Mouse (Mus musculus): Measurements from ENCODE around the gene Cdc25a.

Cdc25a gene

GRCm38 (mm10) chr9:109892651-109893250 is 17.4 kb downstream of the Cdc25a start:
- DNase-seq (ENCODE audit: extremely low spot score, low spot score) = peak; percentile 78

GRCm38 (mm10) chr9:109894413-109895090 is 19.2 kb downstream of the Cdc25a start:
- DNase-seq (ENCODE audit: extremely low spot score, low spot score) = peak; percentile 70

GRCm38 (mm10) chr9:109895593-109895992 is 20.2 kb downstream of the Cdc25a start:
- DNase-seq (ENCODE audit: extremely low spot score, low spot score) = no peak

- DNase-seq (ENCODE audit: extremely low spot score, low spot score) = no peak
Observed at GRCm38 (mm10) chr9:109896253-109897150, 21.1 kb downstream of the Cdc25a start.

DNA sequence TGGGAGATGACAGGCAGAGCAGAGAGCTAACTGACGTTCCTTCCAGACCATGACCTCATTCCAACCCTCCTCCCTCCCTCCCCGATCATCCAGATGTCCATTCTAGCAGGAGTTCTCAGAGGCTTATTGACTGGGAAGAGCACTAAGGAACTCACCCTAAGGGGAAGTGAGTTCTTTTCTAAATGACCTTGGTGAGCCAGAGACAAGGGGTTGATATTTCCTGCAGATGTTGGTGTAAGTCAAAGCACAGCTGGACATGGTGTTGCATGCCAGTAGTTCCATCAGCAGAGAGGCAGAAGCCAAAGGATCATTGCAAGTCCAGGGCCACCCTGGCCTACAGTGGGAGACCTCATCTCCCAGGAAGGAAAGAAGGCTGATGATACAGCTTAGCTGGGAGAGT is 22.6 kb downstream of the Cdc25a start:
- DNase-seq (ENCODE audit: extremely low spot score, low spot score) = no peak

- no peak for DNase-seq (ENCODE audit: extremely low spot score, low spot score)
Observed at GRCm38 (mm10) chr9:109899361-109899760, 24.0 kb downstream of the Cdc25a start.

DNA sequence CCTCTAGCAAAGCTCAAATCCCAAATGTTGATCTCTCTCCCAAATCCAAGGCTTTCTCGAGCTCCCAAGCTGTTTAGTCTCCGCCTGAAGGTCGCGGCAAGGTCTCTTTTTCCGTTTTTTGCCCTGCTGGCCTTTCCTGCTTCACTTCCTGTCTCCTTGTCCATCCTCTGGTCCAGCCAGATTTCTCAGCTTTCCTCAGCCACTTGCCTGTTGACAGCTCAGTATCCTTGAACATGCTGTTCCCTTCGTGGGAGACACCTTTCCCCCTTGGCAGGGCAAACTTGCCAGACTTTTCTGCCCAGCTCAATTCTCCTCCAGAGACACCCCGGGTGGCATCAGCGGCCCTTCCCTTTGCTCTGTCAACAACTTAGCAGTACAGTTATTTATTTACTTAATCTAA is 24.4 kb downstream of the Cdc25a start:
- DNase-seq (ENCODE audit: extremely low spot score, low spot score) = no peak

DNA sequence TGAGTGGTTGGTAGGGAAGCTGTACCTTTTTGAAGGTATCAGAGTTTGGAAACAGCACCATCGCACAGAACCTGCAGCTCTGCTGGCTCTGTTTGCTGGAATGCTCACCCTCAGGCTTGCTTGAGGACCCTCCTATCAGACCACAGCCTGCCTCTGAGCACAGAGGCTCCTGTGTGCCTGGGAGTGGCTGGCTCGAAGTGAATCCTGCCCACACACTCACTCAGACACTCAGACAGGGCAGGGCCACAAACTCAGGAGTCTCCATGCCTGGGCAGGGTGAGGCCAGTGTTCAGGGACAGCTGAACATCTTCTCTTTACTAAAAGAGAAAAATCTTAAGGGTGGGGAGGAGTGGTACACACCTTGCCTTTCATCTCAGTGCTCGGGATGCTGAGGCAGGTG is 25.2 kb downstream of the Cdc25a start:
- no peak for DNase-seq (ENCODE audit: extremely low spot score, low spot score)

GRCm38 (mm10) chr9:109902246-109902645 is 26.9 kb downstream of the Cdc25a start:
- DNase-seq (ENCODE audit: extremely low spot score, low spot score) = no peak

GRCm38 (mm10) chr9:109902740-109903139 is 27.4 kb downstream of the Cdc25a start:
- DNase-seq (ENCODE audit: extremely low spot score, low spot score) = no peak

DNA sequence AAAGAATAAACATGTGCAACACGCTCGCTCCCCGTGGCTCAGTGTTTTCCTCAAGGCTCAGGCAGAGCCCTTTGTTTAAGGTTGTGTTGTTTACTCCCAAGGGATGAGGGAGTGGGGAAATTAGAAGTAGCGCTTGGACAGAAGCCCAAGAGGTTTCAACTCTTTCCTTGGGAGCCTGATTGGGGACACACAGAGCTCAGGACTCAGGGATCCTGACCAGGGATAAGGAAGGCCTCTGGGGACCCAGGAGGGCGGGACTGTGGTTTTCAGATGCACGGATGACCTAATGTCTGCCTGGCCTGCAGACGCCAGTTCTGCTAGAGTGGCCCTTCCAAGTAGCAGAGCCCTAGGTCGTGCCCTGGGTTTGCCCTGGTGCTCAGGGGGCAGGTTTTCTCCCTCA is 31.9 kb downstream of the Cdc25a start:
- no peak for DNase-seq (ENCODE audit: extremely low spot score, low spot score)

DNA sequence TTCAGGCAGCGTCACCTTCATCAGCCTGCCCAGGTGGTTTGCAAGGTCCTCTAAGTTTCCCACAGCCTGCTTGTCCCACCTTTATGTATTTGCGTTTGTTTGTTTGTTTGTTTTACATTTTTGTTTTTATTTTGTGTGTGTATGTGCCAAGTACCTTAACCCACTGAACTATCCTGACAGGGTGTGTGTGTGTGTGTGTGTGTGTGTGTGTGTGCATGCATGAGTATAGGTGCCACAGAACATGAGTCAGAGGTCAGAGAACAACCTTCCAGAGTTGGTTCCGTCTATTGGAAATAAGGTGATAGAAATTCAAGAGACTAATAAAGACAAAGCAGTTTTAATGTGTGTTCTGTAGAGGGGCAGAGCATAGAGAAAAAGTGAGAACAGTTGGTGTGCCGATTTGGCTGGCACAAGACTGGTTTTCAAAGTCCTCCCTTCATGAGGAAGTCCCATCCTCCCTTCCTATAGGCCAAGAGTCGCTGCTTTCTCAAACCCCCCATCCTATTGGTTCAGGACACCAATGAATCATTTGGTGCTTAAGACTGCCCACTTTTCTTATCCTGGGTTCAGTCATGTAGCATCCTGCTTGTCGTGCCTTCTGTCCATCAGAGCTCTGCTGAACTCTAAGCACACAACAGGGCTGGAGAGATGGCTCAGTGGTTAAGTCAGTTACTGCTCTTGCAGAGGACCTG is 32.5 kb downstream of the Cdc25a start:
- no peak for DNase-seq (ENCODE audit: extremely low spot score, low spot score)

DNA sequence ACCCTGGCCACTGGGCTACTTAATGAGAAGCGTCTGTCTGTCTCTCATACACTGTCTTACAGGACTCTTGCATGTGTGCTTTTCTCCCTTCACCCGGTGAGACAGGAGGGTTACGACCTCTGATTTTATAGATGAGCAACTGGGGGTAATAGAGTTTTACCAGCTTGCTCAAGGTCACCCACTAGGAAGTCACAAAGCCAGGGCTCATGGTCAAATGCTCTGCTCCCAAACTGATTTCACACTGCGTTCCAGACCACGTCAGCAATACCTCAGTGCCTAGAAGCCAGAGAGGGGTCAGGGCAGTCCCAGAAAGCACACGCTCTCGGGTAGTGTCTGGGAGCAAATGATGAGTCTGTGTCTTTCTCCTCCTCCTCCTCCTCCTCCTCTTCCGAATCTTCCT is 33.7 kb downstream of the Cdc25a start:
- no peak for DNase-seq (ENCODE audit: extremely low spot score, low spot score)

DNA sequence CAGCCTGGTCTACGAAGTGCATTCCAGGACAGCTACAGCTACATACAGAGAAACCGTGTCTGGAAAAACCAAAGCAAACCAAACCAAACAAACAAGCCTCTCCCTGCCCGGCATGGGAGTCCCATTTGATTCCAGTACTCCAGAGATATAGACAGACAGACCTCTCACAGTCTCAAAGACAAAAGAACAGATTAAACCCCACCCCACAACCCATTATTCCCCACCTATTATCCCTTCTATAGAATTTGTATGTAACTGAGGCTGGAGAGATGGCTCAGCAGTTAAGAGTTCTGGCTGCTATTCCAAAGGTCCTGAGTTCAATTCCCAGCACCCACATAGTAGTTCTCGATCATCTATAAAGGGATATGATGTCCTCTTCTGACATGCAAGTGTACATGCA is 34.5 kb downstream of the Cdc25a start:
- DNase-seq (ENCODE audit: extremely low spot score, low spot score) = no peak

DNA sequence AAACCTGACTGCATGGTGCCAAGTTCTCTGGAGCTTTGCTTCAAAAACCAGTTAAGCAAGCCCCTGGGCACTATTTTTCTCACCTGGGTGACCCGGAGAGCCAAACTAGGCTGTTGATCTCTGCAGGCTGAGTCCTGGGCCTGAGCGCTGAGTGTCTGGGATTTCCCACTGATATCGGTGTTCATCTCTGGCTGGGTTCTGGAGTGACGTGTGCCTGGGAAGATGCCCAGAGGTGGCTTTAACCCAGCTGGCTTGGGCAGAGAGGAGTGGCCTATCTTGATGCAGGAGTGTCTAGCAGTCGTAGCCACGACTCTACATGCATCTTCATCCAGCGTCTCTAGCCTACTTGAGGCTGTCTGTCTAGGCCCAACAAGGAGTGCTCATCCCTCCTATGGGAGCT is 36.4 kb downstream of the Cdc25a start:
- DNase-seq (ENCODE audit: extremely low spot score, low spot score) = no peak

DNA sequence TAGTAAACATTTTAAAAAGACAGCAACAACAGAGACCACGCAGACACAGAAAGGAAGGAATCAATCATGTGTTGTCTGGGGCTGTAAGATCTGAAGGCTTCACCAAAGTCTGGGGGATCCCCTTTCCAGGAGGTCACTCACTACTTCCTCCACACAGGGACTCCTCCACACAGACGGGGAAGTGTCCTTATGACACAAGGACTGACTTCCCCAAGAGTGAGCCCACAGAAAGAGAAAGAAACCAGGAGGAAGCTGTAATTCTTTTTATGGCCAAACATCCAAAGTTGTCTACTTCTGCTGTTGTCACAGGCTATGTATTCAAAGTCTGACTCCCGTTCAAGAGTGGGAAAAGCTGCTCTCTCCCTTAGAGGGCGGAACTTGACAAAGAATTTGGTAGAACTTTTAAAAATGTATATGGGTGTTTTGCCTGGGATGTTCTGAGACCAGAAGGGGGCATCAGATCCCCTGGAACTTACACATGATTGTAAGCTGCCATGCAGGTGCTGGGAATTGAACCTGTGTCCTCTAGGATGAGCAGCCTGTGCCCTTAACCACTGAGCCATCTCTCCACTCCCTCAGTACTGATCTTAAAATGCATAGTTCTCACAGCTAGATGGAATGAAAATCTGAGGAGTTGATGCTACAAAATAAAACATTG is 39.0 kb downstream of the Cdc25a start:
- DNase-seq (ENCODE audit: extremely low spot score, low spot score) = no peak

DNA sequence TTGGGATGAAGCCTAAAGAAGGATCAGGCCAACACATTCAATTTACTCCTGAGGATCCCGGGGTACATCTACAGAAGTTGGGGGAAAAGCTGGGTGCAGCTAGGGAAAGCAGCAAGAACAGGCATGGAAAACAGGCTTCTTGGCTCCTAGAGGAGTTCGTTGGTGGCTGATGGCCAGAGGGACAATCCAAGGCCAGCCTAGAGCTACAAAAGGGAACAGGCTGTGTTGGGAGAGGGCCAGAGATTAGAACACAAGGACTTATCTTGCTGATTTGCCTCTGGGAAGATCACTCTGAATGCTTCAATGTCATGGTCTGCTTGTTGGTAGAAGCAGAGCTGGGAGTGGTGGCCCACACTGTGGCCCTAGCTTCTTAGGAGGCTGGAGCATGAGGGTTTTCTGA is 42.6 kb downstream of the Cdc25a start:
- DNase-seq (ENCODE audit: extremely low spot score, low spot score) = no peak

DNA sequence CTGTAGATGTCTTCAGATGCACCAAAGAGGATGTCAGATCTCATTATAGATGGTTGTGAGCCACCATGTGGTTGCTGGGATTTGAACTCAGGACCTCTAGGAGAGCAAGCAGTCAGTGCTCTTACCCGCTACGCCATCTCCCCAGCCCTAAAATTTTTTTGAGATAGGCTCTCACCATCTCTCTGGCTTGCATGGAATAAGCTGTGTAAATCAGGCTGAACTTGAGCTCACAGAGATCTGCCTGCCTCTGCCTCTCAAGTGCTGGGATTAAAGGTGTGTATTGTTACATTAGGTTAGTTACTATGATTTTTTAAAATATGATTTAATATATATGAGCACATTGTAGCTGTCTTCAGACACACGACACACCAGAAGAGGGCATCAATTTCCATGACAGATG is 53.8 kb downstream of the Cdc25a start:
- no peak for DNase-seq (ENCODE audit: extremely low spot score, low spot score)

DNA sequence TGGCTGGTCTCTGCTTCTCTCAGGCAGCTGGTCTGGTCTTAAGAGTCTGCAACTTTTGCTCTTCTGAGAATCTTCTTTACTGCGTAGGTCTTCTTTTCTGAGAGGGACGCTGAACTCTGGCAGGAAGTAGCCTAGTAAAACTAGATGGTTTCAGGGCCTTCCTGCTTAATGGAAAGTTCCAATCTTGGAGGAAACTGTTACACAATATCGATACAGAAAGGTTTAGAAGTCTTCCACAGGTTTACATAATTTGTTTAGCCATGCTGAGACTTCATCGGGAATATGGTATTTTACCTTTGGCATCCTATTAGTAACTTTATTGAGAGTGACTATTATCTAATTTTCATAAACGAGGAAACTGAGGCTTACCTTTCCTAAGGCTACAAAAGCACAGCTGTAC is 54.7 kb downstream of the Cdc25a start:
- no peak for DNase-seq (ENCODE audit: extremely low spot score, low spot score)

- no peak for DNase-seq (ENCODE audit: extremely low spot score, low spot score)
Observed at GRCm38 (mm10) chr9:109930752-109931151, 55.4 kb downstream of the Cdc25a start.
